Mouse (Mus musculus): ENCODE measurements around the gene Mrpl49. TPM values are rescaled to one million over a fixed set of nuclear protein-coding genes. Genes with fewer than 3 reads are reported as not detected.

The Mrpl49 gene
- polyA plus RNA-seq, 1 experiment, result 56.4 TPM

GRCm38 (mm10) chr19:6073889-6074288, 16.3 kb upstream of the Mrpl49 start:
- Histone ChIP-seq H3K27ac (replicated peaks; ENCODE audit: low read depth, low read length) (0 out of 2 replicates have a peak overlapping the region, but pooled peaks have one; percentile 10), H3K4me3 (ENCODE audit: insufficient read depth, low read depth, low read length) (no peak overlapping the region), H3K4me1 (ENCODE audit: control insufficient read depth, insufficient read depth, insufficient read length, low read length) (peaks cover 4% of the 10 kb centered on the region)

GRCm38 (mm10) chr19:6071261-6071660, 13.7 kb upstream of the Mrpl49 start:
- peaks cover 9% of the 10 kb centered on the region for H3K4me1 ChIP-seq (ENCODE audit: control insufficient read depth, insufficient read depth, insufficient read length, low read length)
- no peak overlapping the region for H3K27ac ChIP-seq (replicated peaks; ENCODE audit: low read depth, low read length)
- H3K4me3 ChIP-seq (ENCODE audit: insufficient read depth, low read depth, low read length), result no peak overlapping the region

GRCm38 (mm10) chr19:6070571-6071250, 13.1 kb upstream of the Mrpl49 start:
- peaks cover 6% of the 10 kb centered on the region; the same call in 1 of the 2 replicates for H3K4me1 ChIP-seq (ENCODE audit: control insufficient read depth, insufficient read depth, insufficient read length, low read length)
- H3K4me3 ChIP-seq (ENCODE audit: insufficient read depth, low read depth, low read length), result no peak overlapping the region
- no peak overlapping the region for H3K27ac ChIP-seq (replicated peaks; ENCODE audit: low read depth, low read length)

- Histone ChIP-seq H3K27ac (replicated peaks; ENCODE audit: low read depth, low read length) (no peak overlapping the region), H3K4me1 (ENCODE audit: control insufficient read depth, insufficient read depth, insufficient read length, low read length) (peaks cover 6% of the 10 kb centered on the region; the same call in 1 of the 2 replicates), H3K4me3 (ENCODE audit: insufficient read depth, low read depth, low read length) (no peak overlapping the region)
Observed at GRCm38 (mm10) chr19:6069851-6070250, 12.3 kb upstream of the Mrpl49 start.

DNA sequence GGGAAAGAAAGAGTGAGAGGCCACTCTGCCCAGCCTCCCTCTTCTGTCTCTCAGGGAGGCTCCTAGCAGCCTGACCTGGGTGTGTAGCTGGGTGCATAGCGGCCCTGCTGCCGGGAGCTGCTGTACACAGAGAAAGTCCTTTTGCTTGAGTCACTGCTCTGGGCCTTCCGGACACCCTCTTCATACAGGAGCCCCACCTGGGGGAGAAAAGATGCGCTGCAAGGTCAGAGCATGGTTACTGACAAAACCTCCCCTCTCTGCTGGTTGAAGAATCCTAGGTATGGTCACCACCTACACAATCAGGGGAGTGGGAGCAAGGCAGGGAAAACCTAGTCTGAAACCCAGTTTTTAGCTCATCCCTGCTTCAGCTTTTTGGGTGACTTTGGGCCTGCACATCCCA, 11.4 kb upstream of the Mrpl49 start:
- Histone ChIP-seq H3K4me1 (ENCODE audit: control insufficient read depth, insufficient read depth, insufficient read length, low read length) (peaks cover 6% of the 10 kb centered on the region; the same call in 1 of the 2 replicates), H3K4me3 (ENCODE audit: insufficient read depth, low read depth, low read length) (no peak overlapping the region), H3K27ac (replicated peaks; ENCODE audit: low read depth, low read length) (no peak overlapping the region)

DNA sequence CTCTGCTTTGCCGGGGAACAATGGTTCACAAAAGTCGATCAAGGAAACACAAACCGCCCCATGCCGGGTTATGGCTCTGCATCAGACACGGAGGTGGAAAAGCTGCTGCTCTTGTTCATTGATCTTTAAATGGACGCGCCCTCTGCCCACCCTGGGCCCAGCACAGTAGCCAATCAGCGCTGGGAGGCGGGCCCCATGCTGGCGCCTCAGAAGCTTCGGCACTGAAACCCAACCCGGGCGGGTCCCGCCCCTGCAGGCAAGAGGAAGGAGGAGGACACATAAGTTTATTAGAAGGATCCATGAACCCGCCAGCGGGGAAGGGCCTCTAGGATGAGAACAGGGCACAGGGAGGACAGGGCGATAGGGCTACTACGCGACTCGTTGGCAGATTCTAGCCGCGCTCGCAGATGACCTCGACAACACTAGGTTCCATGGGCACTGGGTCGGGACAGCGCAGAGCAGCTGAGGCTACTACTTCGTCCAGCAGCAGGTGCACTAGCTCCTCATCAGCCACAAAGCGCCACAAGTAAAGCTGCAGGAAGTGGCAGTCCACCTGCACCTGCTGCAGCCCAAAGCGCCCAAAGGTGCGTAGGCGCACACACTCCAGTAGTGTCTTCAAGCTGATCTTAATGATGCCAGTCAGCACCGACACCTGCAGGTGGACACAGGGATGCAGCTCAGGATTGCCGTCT, 10.3 kb upstream of the Mrpl49 start, which contains the start of gene Tm7sf2:
TSS of gene Tm7sf2 (minus strand) at position 650 of the 692 bp plus-strand sequence.
- no peak within 1 kb of the TSS for H3K27ac ChIP-seq (replicated peaks; ENCODE audit: low read depth, low read length)
- peak within 1 kb of the TSS; percentile 58 for H3K4me3 ChIP-seq (ENCODE audit: insufficient read depth, low read depth, low read length)
- H3K4me1 ChIP-seq (ENCODE audit: control insufficient read depth, insufficient read depth, insufficient read length, low read length), result peaks cover 6% of the 10 kb centered on the region

GRCm38 (mm10) chr19:6067011-6067723, 9.6 kb upstream of the Mrpl49 start:
- H3K4me1 ChIP-seq (ENCODE audit: control insufficient read depth, insufficient read depth, insufficient read length, low read length), result peaks cover 10% of the 10 kb centered on the region
- H3K4me3 ChIP-seq (ENCODE audit: insufficient read depth, low read depth, low read length), result peak overlapping the region; percentile 58
- H3K27ac ChIP-seq (replicated peaks; ENCODE audit: low read depth, low read length), result no peak overlapping the region

GRCm38 (mm10) chr19:6066571-6066970, 9.0 kb upstream of the Mrpl49 start:
- Histone ChIP-seq H3K27ac (replicated peaks; ENCODE audit: low read depth, low read length) (no peak overlapping the region), H3K4me1 (ENCODE audit: control insufficient read depth, insufficient read depth, insufficient read length, low read length) (peaks cover 13% of the 10 kb centered on the region), H3K4me3 (ENCODE audit: insufficient read depth, low read depth, low read length) (peak overlapping the region; percentile 58; the same call in 1 of the 2 replicates)

GRCm38 (mm10) chr19:6063081-6063480, 5.5 kb upstream of the Mrpl49 start:
- Histone ChIP-seq H3K27ac (replicated peaks; ENCODE audit: low read depth, low read length) (no peak overlapping the region), H3K4me1 (ENCODE audit: control insufficient read depth, insufficient read depth, insufficient read length, low read length) (peaks cover 13% of the 10 kb centered on the region), H3K4me3 (ENCODE audit: insufficient read depth, low read depth, low read length) (no peak overlapping the region)

DNA sequence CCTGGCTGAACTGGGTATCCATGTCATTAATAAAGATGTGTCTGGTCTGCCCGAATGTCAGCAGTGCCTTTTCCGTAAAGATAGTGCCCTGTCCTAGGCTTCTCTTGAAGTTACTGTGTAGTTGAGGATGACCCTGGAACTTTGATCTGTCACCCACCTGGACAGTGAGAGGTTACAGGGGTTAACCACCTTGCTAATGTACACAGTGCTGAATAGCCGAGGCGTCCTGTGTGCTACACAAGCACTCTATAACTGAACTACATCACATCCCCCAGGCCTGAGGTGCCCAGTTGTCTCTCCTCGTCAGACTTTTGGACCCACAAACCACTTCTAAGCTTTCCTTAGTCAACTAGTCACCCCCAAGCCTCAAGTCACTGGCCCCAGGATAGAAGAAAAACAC, 4.8 kb upstream of the Mrpl49 start:
- peaks cover 13% of the 10 kb centered on the region for H3K4me1 ChIP-seq (ENCODE audit: control insufficient read depth, insufficient read depth, insufficient read length, low read length)
- H3K27ac ChIP-seq (replicated peaks; ENCODE audit: low read depth, low read length), result no peak overlapping the region
- H3K4me3 ChIP-seq (ENCODE audit: insufficient read depth, low read depth, low read length), result peak overlapping the region; percentile 90

GRCm38 (mm10) chr19:6061641-6062302, 4.2 kb upstream of the Mrpl49 start:
- peaks cover 9% of the 10 kb centered on the region for H3K4me1 ChIP-seq (ENCODE audit: control insufficient read depth, insufficient read depth, insufficient read length, low read length)
- 0 out of 2 replicates have a peak overlapping the region, but pooled peaks have one; percentile 53 for H3K27ac ChIP-seq (replicated peaks; ENCODE audit: low read depth, low read length)
- peak overlapping the region; percentile 90 for H3K4me3 ChIP-seq (ENCODE audit: insufficient read depth, low read depth, low read length)

GRCm38 (mm10) chr19:6061021-6061533, 3.5 kb upstream of the Mrpl49 start, which contains the start of gene Znhit2:
Gene Znhit2 (plus strand): TSS chr19:6061192.
- Histone ChIP-seq H3K4me1 (ENCODE audit: control insufficient read depth, insufficient read depth, insufficient read length, low read length) (peaks cover 7% of the 10 kb centered on the region), H3K4me3 (ENCODE audit: insufficient read depth, low read depth, low read length) (peak within 1 kb of the TSS; percentile 90), H3K27ac (replicated peaks; ENCODE audit: low read depth, low read length) (peak within 1 kb of the TSS; percentile 53)

GRCm38 (mm10) chr19:6058966-6059365, 1.4 kb upstream of the Mrpl49 start:
- Histone ChIP-seq H3K4me1 (ENCODE audit: control insufficient read depth, insufficient read depth, insufficient read length, low read length) (peaks cover 7% of the 10 kb centered on the region), H3K4me3 (ENCODE audit: insufficient read depth, low read depth, low read length) (peak overlapping the region; percentile 94), H3K27ac (replicated peaks; ENCODE audit: low read depth, low read length) (peak overlapping the region; percentile 3; the same call in 1 of the 2 replicates)

- peaks cover 7% of the 10 kb centered on the region for H3K4me1 ChIP-seq (ENCODE audit: control insufficient read depth, insufficient read depth, insufficient read length, low read length)
- H3K4me3 ChIP-seq (ENCODE audit: insufficient read depth, low read depth, low read length), result peak overlapping the region; percentile 94
- peak overlapping the region; percentile 89 for H3K27ac ChIP-seq (replicated peaks; ENCODE audit: low read depth, low read length)
Observed at GRCm38 (mm10) chr19:6058513-6058912, 928 bp upstream of the Mrpl49 start.
